Mouse (Mus musculus) stomach, embryonic 16.5 days (tissue): Measurements from ENCODE around the gene Kcnip2. TPM values are rescaled to one million over a fixed set of nuclear protein-coding genes. Genes with fewer than 3 reads are reported as not detected.
"Not testable (repeated sequence)": the region's sequence is repeated elsewhere in the genome, so short reads cannot be mapped to it uniquely, and the experiment has no call there.

Experiments
- ATAC-seq: fragments of 200-750 bp; cut with Nextera tagmentation; 2 replicates; pipeline ENCODE4 v1.8.0; 2017; ENCODE audit warnings: moderate number of reproducible peaks, moderate TSS enrichment; ENCODE audit not compliant: insufficient read depth, low FRiP score
- H3K27ac ChIP-seq: fragments of 300-500 bp; sonication (generic); 2 replicates; pipeline ENCODE4 v1.5.1; 2014; ENCODE audit warnings: low read length
- H3K27me3 ChIP-seq: fragments of 300-500 bp; sonication (generic); 2 replicates; pipeline ENCODE4 v1.6.1; 2014; ENCODE audit warnings: low read length, control low read depth, mixed read lengths; ENCODE audit not compliant: control insufficient read depth, insufficient read depth
- H3K36me3 ChIP-seq: fragments of 300-500 bp; sonication (generic); 2 replicates; pipeline ENCODE4 v1.6.1; 2014; ENCODE audit warnings: low read length; ENCODE audit not compliant: control insufficient read depth, insufficient read depth
- H3K4me1 ChIP-seq: fragments of 300-500 bp; sonication (generic); 2 replicates; pipeline ENCODE4 v1.6.1; 2014; ENCODE audit warnings: low read length, control low read depth, mixed read lengths; ENCODE audit not compliant: control insufficient read depth, insufficient read depth
- H3K4me2 ChIP-seq: fragments of 300-500 bp; sonication (generic); 2 replicates; pipeline ENCODE4 v1.6.1; 2014; ENCODE audit warnings: low read depth, low read length, mixed read lengths
- H3K4me3 ChIP-seq: fragments of 300-500 bp; sonication (generic); replicated peaks from 2 replicates; pipeline ENCODE4 v1.5.1; 2014; ENCODE audit warnings: mild to moderate bottlenecking, low read length
- H3K9ac ChIP-seq: fragments of 300-500 bp; sonication (generic); 2 replicates; pipeline ENCODE4 v1.6.1; 2014; ENCODE audit warnings: low read length
- H3K9me3 ChIP-seq: fragments of 300-500 bp; sonication (generic); replicated peaks from 2 replicates; pipeline ENCODE4 v1.6.1; 2016; ENCODE audit warnings: low read length, control low read depth; ENCODE audit not compliant: control insufficient read depth
- WGBS: fragments of 180-500 bp; shearing (Covaris S2); extraction: QIAGEN DNeasy Blood & Tissue Kit; methylation state at CpG from one replicate; pipeline ENCODE4 v1.1.7; 2014; 5-methylcytosine and 5-hydroxymethylcytosine counted together
- polyA plus RNA-seq: library from polyadenylated mRNA; unstranded; fragments of >200 nt; fragmentation: Nextera tagmentation; extraction: Ambion mirVana; gene quantifications from 2 replicates; pipeline ENCODE4 v1.2.1, GENCODE M21; 2015

Gene Kcnip2
- polyA plus RNA-seq, 1 experiment from 2014 or later: 2.6 TPM

- Histone ChIP-seq H3K9ac (peak overlapping the region; percentile 64; the same call in 1 of the 2 replicates), H3K4me1 (peaks cover 39% of the 10 kb centered on the region), H3K9me3 (no peaks in the 10 kb centered on the region), H3K4me2 (peak overlapping the region; percentile 73), H3K36me3 (no peaks in the 10 kb centered on the region), H3K27ac (no peak overlapping the region), H3K27me3 (no peaks in the 10 kb centered on the region; the same call in 1 of the 2 replicates), H3K4me3 (peak overlapping the region; percentile 44; the same call in 1 of the 2 replicates)
- WGBS: 58% methylated on average over 10 of the region's 10 CpGs
- ATAC-seq: no peak
Observed at GRCm38 (mm10) chr19:45815170-45815569, 691 bp downstream of the Kcnip2 start.

GRCm38 (mm10) chr19:45813801-45814200 is 2.1 kb downstream of the Kcnip2 start:
- no peak overlapping the region for H3K9ac ChIP-seq
- no peak overlapping the region for H3K4me3 ChIP-seq
- no peaks in the 10 kb centered on the region for H3K9me3 ChIP-seq
- ATAC-seq: no peak
- no peak overlapping the region for H3K4me2 ChIP-seq
- WGBS: 11% methylated on average over 12 of the region's 12 CpGs
- no peaks in the 10 kb centered on the region; the same call in 1 of the 2 replicates for H3K27me3 ChIP-seq
- no peak overlapping the region for H3K27ac ChIP-seq
- peaks cover 39% of the 10 kb centered on the region for H3K4me1 ChIP-seq
- no peaks in the 10 kb centered on the region for H3K36me3 ChIP-seq

GRCm38 (mm10) chr19:45813263-45813662 is 2.6 kb downstream of the Kcnip2 start:
- H3K4me1 ChIP-seq: peaks cover 38% of the 10 kb centered on the region
- H3K36me3 ChIP-seq: no peaks in the 10 kb centered on the region
- H3K9ac ChIP-seq: no peak overlapping the region
- H3K27me3 ChIP-seq: no peaks in the 10 kb centered on the region; the same call in 1 of the 2 replicates
- WGBS: 7% methylated on average over 11 of the region's 11 CpGs
- H3K27ac ChIP-seq: no peak overlapping the region
- no peak overlapping the region for H3K4me3 ChIP-seq
- no peak overlapping the region for H3K4me2 ChIP-seq
- H3K9me3 ChIP-seq: no peaks in the 10 kb centered on the region
- peak; percentile 12; the same call in 1 of the 2 replicates for ATAC-seq

GRCm38 (mm10) chr19:45812673-45813252 is 3.1 kb downstream of the Kcnip2 start:
- Histone ChIP-seq H3K9ac (no peak overlapping the region), H3K9me3 (no peaks in the 10 kb centered on the region), H3K36me3 (no peaks in the 10 kb centered on the region), H3K4me2 (peak overlapping the region; percentile 48), H3K27me3 (no peaks in the 10 kb centered on the region; the same call in 1 of the 2 replicates), H3K4me3 (peak overlapping the region; percentile 29; the same call in 1 of the 2 replicates), H3K4me1 (peaks cover 33% of the 10 kb centered on the region), H3K27ac (no peak overlapping the region)
- WGBS: 13% methylated on average over 8 of the region's 8 CpGs
- no peak for ATAC-seq

- Histone ChIP-seq H3K27me3 (no peaks in the 10 kb centered on the region; the same call in 1 of the 2 replicates), H3K36me3 (no peaks in the 10 kb centered on the region), H3K27ac (no peak overlapping the region), H3K9ac (no peak overlapping the region), H3K4me2 (peak overlapping the region; percentile 48), H3K4me1 (peaks cover 29% of the 10 kb centered on the region), H3K9me3 (no peaks in the 10 kb centered on the region), H3K4me3 (peak overlapping the region; percentile 29)
- ATAC-seq: no peak; the same call in 1 of the 2 replicates
- WGBS: 2% methylated on average over 16 of the region's 16 CpGs
Observed at GRCm38 (mm10) chr19:45812115-45812514, 3.7 kb downstream of the Kcnip2 start.

- H3K9ac ChIP-seq: no peak overlapping the region
- H3K4me1 ChIP-seq: peaks cover 20% of the 10 kb centered on the region
- H3K4me3 ChIP-seq: no peak overlapping the region
- 61% methylated on average over 12 of the region's 12 CpGs for WGBS
- no peaks in the 10 kb centered on the region for H3K36me3 ChIP-seq
- no peak for ATAC-seq
- no peaks in the 10 kb centered on the region; the same call in 1 of the 2 replicates for H3K27me3 ChIP-seq
- no peak overlapping the region for H3K4me2 ChIP-seq
- no peak overlapping the region for H3K27ac ChIP-seq
- no peaks in the 10 kb centered on the region for H3K9me3 ChIP-seq
Observed at GRCm38 (mm10) chr19:45811028-45811674, 4.7 kb downstream of the Kcnip2 start.

GRCm38 (mm10) chr19:45807732-45808131 is 8.1 kb downstream of the Kcnip2 start:
- H3K4me2 ChIP-seq: no peak overlapping the region
- H3K9ac ChIP-seq: no peak overlapping the region
- no peaks in the 10 kb centered on the region for H3K27me3 ChIP-seq
- ATAC-seq: no peak
- no peak overlapping the region for H3K27ac ChIP-seq
- no peaks in the 10 kb centered on the region for H3K9me3 ChIP-seq
- H3K4me1 ChIP-seq: peaks cover 6% of the 10 kb centered on the region
- no peak overlapping the region for H3K4me3 ChIP-seq
- no peaks in the 10 kb centered on the region for H3K36me3 ChIP-seq
- 89% methylated on average over 4 of the region's 4 CpGs for WGBS

- H3K27me3 ChIP-seq, ATAC-seq, H3K9ac ChIP-seq, H3K4me3 ChIP-seq, H3K9me3 ChIP-seq, H3K4me1 ChIP-seq, H3K4me2 ChIP-seq, H3K27ac ChIP-seq, H3K36me3 ChIP-seq: not testable (repeated sequence)
- WGBS: 91% methylated on average over 6 of the region's 6 CpGs
Observed at GRCm38 (mm10) chr19:45805817-45806216, 10.0 kb downstream of the Kcnip2 start.

GRCm38 (mm10) chr19:45804593-45805368 is 11.1 kb downstream of the Kcnip2 start:
- no peaks in the 10 kb centered on the region for H3K36me3 ChIP-seq
- H3K27ac ChIP-seq: no peak overlapping the region
- H3K9ac ChIP-seq: no peak overlapping the region
- no peak overlapping the region for H3K4me3 ChIP-seq
- H3K9me3 ChIP-seq: no peaks in the 10 kb centered on the region
- no peaks in the 10 kb centered on the region for H3K27me3 ChIP-seq
- H3K4me2 ChIP-seq: no peak overlapping the region
- WGBS: 29% methylated on average over 11 of the region's 12 CpGs
- ATAC-seq: no peak
- no peaks in the 10 kb centered on the region for H3K4me1 ChIP-seq
